Mouse (Mus musculus) heart, postnatal 25 days (tissue): ENCODE data around the gene Sgms1. TPM values are rescaled to one million over a fixed set of nuclear protein-coding genes. Genes with fewer than 3 reads are reported as not detected.

Source experiments
- DNase-seq: peaks from one replicate; pipeline ENCODE4 v3.0.0; 2022; ENCODE audit warnings: low spot score
- intact Hi-C: fragments of 180-260 bp; cut with DNase I; formaldehyde crosslinking; loops from one replicate; pipeline ENCODE4 v1.15.1; 2025
- total RNA-seq, 2 experiments: library from RNA; stranded (reverse); gene quantifications; 2 replicates each; pipeline ENCODE4 v1.2.3; 2021

Sgms1 gene
- total RNA-seq, 2 experiments from 2014 or later: 55.8 to 59.0 TPM

DNA sequence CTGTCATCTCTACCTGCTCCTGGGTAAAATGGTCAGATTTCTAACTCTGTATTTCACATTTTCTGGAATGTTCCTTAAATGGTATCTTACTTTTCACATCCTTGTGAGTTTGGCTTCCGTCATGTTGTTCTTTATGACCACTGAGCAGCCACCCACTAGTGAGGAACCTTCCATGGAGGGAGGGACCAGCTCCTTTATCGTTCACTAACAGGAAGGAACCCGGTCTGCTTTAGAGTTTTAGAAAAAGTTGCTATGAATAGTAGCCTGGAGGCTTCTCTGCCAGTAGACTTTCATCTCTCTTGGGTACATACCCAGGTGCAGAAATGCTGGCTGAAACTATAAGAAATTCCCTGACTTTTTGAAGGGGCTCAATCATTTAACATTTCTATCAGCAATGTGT lies 111.6 kb downstream of the Sgms1 start:
- DNase-seq: no peak
- intact Hi-C loops: no loop called here

DNA sequence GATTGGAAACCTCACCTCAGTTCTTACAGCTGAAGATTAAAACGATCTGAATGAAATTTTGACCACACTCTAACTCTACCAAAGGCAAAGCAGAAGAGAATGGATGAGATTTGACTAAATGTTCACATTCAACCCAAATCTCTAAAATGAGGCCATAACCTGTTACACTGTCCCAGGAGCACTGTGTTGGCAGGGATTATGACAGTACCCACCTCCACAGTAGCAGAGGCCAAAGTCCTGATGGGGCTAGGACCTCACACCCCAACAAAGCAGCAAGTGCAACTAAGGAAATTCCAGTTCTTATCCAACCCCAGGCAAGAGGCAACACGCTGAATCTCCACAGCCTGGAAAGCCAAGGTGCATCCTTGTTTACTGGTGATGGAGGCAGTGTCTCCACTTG lies 112.2 kb downstream of the Sgms1 start:
- DNase-seq: no peak
- intact Hi-C loops: no loop called here

DNA sequence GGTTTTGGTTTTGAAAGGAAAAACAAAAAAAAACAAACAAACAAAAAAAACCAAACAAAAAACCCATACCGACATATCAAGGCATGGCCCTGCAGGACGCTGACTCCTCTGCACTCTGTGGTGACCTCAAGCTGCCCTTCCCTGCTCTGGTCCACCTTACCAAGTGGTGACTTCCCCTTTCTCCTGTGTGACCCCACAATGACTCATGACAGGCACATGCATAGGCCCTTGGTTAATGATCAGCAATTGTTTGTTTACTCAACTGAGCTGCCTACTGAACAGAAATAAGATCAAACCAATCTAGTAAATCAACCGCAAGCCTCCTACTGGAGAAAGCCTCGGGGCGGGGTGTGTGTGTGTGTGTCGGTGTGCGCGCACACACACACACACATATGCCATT lies 112.7 kb downstream of the Sgms1 start:
- intact Hi-C loops: no loop called here
- no peak for DNase-seq

DNA sequence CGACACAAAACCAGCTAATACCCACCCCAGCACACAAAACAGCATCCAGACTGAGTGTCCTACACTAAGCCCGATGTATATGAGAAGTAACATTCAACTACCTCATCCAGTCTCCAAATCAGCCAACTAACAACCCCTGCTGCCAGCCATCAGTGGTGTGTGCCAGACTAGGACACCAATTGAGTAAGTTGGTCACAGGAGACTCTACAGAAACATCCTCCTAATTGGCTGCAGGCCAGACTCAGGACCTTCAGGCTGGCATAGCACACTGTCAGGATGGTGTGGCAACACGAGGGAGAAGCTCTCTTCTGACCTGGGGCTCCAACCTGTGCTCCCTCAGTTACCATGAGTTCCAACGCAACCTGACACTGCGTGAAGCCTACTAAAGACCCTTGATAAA lies 113.3 kb downstream of the Sgms1 start:
- intact Hi-C loops: no loop called here

DNA sequence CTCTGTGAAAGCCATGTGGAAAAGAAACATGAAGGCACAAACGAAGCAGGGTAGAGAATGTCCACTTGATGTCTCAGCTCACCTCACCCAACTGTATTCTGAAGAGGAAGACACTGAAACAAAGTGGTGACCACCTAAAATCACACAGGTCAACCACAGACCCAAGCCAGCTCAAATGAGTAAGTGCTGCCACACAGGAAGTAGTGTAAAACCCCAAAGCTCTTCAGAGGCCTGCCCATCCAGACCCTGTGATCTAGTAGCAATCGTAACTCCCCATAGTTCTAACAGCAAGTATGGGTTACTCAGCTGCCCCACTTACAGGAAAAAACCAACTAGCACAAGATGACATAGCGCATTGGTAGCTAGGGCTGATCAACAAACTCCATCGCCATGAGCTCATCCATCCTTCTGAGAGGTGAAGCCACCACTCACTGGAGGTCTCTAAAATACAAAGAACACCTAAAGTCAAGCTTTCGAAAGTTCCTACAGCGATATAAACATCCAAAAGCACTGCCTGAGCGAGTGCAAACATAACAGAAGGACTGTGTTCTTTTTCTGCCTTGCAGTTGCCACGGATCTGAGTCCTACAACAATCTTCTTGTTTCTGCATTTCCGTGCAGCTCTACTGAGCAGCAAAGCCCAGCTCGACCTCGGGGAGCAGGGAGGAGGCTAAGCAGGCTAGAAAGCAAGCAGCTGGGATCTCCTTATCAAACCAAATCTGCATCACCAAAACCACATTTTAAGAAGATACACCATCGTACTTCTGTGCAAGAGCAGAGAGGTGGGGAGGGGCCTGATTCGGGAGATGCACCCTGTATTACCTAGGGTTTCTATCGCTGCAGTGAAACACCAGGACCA lies 114.2 kb downstream of the Sgms1 start:
- intact Hi-C loops: no loop called here
- no peak for DNase-seq

More for the DNA sequence above, 113.3 kb downstream of the Sgms1 start:
- DNase-seq: no peak

DNA sequence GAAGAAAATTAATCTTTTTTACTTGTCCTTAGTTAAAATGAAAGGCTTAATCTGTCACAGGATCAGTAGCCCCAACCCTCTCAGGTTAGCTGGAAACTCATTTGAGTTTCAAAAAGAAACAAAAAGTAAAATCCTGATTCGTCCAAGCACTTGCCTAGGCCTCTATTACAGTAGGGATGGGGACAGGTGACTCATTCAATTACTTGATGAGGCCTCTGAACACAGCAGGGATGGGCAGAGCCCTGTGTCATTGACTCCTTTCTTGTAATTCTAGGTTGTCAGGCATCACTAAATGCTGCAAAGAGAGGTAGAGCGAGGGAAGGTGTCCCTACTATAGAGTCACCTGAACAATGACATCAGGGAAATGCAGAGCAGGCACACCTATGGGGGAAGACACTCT lies 115.4 kb downstream of the Sgms1 start:
- intact Hi-C loops: no loop called here

DNA sequence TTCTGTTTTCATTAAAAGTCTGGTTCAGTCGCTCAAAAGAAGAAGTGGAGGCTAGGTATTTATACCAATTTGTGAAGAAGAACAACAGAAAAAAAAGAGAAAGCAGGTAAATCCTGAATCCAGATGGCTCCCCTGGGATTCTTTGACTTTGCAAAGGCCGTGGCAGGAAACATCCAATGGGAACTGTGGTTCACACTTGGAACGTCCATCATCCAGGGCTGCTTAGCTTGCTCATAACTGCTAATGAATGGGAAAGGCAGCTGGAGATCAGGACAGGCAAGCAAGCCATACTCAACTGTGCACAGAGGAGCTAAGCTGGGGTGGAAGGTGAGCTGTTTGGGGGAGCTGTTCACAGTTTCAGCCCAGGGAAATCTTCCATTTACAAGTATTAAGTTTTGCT lies 115.8 kb downstream of the Sgms1 start:
- no peak for DNase-seq
- intact Hi-C loops: no loop called here

More for the DNA sequence above, 115.4 kb downstream of the Sgms1 start:
- no peak for DNase-seq

DNA sequence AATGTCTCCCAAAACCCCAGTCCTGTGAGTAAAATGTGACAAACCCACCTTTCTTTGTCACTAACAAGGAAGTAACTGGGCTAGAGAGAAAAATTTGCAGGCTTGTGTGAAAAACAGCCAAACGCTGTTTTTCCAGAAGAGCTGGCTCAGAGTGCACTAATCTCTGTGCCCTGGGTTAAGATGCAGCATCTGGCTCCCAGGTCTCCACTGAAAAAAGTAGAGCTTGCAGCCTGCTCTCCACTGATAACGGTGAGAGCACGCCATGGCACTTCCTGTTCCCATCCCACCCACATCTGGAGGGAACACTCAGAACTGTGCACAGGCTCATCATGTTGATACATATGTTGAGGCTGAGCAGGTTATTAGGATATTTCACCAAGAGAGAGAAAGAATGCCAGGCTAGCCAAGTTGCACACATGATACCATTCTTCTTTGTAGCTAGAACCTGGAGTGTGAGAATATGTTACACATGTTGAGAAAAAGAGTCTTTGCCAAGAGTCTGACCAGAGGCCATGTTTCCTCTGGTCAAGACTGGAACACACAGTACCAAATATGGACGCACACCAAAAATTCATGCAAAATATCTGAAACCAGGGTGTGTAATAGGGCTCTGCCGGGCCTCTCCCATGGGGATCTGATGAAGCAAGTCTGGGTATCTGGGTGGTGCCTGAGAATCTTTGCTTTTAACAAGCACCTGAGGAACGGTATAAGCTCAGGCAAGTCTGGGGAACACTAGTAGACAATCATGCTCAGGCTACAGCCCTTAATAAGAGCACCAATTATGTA lies 116.8 kb downstream of the Sgms1 start:
- intact Hi-C loops: no loop called here
- no peak for DNase-seq

DNA sequence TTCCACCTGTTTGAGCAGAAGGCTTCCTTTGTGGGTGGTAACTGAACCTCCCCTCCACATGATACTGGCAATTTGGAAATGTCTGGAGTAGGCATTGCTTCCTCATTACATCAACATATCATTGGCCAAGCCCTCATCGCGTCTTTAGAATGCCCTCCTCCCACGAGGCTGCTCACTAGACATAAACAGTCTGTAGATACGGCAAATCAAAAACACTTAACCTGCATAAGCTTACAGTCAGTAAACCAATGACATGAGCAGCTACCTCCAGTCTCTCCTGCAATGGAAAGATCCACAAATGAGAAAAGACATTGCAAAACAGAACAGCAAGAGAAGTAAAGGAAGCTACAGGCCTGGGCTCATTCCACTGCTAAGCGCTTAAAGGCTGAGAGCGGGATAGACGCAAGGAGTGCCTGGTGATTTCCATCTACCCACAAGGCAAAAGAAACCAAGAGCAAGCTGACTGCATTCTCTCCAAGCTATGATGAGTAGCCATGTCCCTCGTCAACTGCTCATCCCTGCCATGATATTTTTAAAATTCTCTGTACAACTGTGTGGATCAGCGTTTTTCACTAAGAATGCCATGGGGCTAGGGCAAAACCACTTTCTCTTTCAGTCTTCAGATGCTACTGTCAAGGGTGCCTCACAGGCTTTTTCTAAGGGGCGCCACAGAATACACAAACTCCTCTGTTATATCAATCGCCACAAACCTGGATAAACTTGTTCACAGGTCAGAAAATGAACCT lies 117.9 kb downstream of the Sgms1 start:
- intact Hi-C loops: no loop called here
- no peak for DNase-seq

DNA sequence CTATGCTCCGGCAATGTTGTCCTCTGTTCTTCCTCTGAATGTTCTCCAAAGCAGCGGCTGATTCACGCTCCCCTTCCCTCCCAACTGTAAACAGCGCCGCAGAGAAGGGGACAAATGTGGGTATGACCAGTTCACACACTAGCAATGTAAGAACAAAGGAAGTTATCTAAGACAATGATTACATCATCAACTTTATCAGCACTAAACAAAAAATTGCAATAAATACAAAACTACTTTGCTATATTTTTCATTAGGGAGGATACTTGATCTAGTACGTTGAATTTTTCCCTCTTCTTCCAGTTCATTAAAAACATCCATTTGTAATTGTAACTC lies 119.7 kb downstream of the Sgms1 start:
- no peak for DNase-seq
- intact Hi-C loops: no loop called here

DNA sequence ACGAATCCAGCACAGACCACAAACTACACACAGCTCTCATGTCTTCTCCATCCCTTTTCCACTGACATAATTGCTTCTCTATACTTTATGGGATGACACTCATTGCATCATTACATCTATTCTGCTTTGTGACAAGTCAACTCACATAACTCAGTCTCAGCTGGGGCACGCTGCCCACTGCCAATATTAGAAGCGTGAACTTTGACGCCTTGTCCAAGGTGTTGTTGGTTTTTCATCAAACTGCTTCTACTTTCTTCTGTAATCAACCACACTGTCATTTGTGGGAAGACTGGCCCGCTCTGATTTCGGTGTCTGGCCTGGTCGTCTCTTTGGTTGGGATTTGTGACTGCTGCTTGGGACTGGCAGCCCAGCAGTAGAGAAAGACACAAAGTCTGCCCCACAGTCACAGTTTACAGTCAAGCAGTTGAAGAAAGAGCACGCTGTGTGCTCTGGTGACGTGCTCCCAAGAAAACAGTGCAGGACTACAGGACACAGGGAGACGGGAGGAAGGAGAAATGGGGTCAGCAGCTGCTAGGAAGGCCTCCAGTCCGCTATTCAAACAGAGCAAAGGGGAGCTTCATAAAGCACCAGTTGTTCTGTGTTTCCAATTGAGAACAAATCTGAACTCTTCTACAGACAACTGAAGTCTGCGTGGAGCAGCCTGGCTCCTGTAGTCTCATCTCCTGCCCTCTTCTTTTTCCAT lies 120.2 kb downstream of the Sgms1 start:
- intact Hi-C loops: no loop called here
- no peak for DNase-seq

DNA sequence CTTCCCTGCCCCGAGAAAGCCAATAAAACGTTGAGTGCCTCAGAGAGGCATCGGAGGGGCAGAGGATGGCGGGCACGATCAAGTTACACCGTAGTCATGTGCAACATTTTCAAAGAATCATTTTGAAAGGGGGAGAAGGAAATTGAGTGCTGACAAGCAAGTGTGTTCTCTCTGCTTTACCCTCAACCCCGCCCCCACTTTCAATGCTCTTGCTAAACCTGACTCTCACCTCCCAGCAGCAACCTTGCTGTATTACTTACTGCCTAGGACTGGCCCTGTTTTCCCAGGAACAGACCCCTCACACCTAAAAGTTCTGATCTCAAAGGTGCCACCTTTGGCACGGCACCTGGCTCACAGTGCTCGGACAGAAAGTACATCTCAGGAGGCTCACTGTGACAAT lies 121.0 kb downstream of the Sgms1 start:
- DNase-seq: no peak
- intact Hi-C loops: no loop called here

DNA sequence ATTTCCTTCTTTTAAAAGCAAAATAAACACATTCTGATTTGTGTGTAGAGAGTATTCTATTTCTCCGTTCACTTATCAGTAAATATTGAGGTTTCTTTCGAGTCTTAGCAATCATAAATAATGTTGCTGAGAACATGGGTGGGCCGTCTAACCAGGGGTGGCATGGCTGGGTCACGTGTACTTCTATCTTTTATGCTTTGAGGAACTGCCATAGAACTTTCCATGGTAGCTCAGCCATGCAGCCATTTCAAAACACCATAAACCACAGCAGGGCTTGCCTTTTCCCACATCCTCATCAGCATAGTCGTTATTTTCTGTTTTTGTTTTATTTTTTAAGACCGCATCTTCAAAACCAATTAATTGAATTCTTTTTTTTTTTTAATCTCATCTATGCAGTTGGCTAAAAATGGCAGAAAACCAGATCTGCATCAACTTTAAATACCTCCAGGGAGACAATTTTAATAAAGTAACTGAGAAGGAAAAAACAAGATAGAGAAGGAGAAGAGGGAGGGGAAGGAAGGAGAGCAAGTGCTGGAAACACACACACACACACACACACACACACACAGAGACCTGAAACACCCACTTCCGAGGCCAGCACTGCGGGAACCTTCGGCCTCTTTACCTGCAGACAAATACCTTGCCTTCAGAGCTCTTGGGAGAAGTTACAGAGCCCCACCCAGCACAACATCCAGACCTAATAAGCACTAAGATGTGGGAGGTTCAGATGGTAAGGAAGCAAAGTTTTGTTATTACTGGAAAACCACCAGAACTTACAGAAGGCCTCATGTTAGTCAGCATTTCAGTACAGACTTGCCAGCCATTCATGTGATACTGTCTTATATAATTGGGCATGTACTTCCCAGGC lies 122.9 kb downstream of the Sgms1 start:
- DNase-seq: no peak
- intact Hi-C loops: no loop called here

DNA sequence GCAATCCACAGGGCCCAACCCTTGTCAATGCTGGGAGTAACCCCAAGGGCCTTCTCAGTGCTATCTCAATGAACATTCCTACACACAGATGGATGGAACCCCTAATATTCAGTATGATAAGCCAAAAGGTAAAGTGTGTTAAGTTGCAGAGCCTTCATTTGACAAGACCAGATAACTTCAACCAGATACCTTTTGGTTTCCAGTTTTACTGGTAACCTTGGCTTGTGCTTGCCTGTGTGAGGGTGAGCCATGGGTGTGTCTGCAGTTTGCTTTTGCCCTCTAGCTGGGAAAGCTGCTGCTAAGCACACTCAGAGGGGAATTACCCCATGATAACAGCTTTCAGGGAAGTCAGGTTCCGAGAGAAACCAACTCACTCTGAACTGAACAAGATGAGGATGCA lies 125.8 kb downstream of the Sgms1 start:
- intact Hi-C loops: no loop called here

DNA sequence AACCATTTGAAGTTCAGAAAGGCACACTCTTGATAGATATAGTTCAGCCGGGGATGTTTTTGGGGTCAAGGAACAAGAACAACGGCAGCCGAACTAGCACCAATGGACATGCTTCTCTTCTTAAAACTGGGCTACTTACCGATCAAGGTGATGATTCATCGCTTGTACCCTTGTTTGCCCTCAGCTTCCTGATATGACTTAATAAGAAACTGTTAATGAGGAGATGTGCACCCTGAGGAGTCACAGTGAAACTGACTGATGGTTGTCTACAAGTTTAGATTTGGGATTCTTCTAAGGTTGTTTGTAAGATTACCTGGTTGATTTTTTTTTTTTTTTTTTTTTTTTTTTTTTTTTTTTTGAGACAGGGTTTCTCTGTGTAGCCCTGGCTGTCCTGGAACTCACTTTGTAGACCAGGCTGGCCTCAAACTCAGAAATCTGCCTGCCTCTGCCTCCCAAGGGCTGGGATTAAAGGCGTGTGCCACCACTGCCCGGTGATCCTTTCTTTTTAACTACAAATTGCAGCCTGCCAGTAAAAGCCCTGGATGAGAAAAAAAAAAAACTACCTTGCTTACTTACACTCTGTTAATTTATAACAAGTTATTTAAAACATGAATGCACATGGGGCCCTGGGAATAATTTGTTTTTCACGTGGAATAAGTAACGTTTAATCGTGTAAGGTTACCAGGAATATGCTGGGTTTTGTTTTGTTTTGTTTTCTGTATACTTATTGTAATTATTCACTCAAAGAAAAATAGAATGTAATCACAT lies 126.5 kb downstream of the Sgms1 start:
- no peak for DNase-seq
- intact Hi-C loops: no loop called here

More for the DNA sequence above, 125.8 kb downstream of the Sgms1 start:
- no peak for DNase-seq

DNA sequence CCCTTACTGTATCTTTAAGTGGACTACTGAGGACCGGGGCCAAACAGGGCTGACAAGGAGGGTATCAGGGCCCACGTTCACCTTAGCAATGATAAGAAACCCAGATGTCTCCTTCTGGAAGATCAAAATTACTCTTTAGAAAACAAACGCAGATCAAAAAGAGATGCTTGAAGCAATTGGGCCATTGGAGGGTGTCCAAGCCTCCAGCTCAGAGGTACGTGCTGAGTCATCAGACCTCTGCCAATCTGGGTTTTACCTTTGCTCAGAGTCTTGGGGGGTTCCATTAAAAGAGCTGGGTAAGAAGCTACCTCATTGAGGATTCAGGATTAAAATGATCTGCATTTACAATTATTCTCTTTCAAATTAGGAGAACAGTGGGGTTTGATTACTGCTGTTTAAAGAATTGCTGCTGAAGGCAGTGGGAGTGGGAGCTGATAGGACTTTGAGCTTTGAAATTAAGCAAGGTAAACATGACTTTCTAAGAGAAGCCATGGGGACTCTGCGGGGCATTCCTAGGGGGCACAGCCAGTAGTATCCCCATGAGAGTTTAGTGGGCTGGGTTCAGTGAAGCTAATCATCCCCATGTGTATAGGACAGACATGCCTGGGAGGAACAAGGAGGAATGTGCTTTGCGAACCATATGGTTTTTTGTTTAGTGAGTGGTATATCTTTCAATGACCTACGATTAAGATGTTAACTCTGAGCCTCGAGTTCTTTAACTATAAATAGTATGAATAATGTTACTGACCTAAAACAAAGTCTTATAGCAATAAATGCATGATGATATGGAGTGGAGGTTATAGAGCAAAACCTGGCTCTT lies 128.4 kb downstream of the Sgms1 start:
- intact Hi-C loops: no loop called here
- no peak for DNase-seq

DNA sequence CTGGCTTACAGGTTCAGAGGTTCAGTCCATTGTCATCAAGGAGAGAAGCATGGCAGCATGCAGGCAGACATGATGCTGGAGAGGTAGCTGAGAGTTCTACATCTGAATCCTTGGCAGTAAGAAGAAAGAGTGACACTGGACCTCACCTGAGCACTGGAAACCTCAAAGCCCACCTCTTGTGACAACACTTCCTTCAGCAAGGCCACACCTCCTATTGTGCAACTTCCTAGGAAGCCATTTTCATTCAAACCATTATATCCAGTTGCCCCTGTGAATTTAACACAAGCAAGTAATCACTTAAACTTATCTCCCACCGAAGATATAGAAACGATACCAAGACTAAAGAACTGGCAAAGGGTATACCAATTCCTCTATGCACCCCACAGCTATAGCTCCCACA lies 129.7 kb downstream of the Sgms1 start:
- no peak for DNase-seq
- intact Hi-C loops: loop anchor here (10.0 kb wide), 1 partner anchor 285 kb away; no protein-coding TSS in a partner anchor

DNA sequence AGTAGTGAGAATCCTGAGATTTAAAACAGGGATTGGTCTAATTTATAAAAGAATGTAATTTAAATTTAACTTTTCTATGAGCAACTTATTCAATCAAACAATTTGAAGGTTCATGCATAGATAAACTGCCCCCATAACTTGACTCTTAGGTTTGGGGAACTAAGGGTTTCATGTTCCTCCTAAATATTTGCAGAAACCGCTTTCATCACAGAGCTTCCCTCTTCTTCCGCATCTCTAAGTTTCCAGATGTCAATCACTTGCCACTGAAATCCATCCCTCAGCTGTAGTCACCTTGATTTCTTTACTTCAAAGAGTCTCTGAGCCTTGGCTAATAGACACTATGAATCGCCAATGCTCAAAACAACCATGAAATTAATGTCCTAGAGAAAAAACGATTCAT lies 130.5 kb downstream of the Sgms1 start:
- intact Hi-C loops: loop anchor here (10.0 kb wide), 1 partner anchor 284 kb away; no protein-coding TSS in a partner anchor
- DNase-seq: no peak
